Mouse (Mus musculus): ENCODE measurements around the gene Abtb2. TPM values are rescaled to one million over a fixed set of nuclear protein-coding genes. Genes with fewer than 3 reads are reported as not detected.

Gene Abtb2
- 10 to 100 TPM; 23.6 to 25.6 TPM for total RNA-seq (2021)

- peak; percentile 93 for DNase-seq
Observed at GRCm38 (mm10) chr2:103565732-103566422, at the start of gene Abtb2. TSS of gene Abtb2 (plus strand) at chr2:103566310.

GRCm38 (mm10) chr2:103516472-103516871 lies 49.6 kb upstream of the Abtb2 start:
- no peak for DNase-seq

GRCm38 (mm10) chr2:103525596-103525995 lies 40.5 kb upstream of the Abtb2 start:
- no peak for DNase-seq

GRCm38 (mm10) chr2:103547132-103547531 lies 19.0 kb upstream of the Abtb2 start:
- DNase-seq = peak; percentile 80

GRCm38 (mm10) chr2:103550301-103550700 lies 15.8 kb upstream of the Abtb2 start:
- DNase-seq = peak; percentile 15

- DNase-seq = no peak
Observed at GRCm38 (mm10) chr2:103554041-103554440, 12.1 kb upstream of the Abtb2 start.

GRCm38 (mm10) chr2:103556125-103556877 lies 9.8 kb upstream of the Abtb2 start:
- DNase-seq = peak; percentile 43

- DNase-seq = no peak
Observed at GRCm38 (mm10) chr2:103560955-103561354, 5.2 kb upstream of the Abtb2 start.

GRCm38 (mm10) chr2:103564427-103565023 lies 1.6 kb upstream of the Abtb2 start:
- DNase-seq = no peak

GRCm38 (mm10) chr2:103565171-103565591 lies 929 bp upstream of the Abtb2 start:
- DNase-seq = peak; percentile 33

- DNase-seq = no peak
Observed at GRCm38 (mm10) chr2:103566423-103566712, 258 bp downstream of the Abtb2 start.

- DNase-seq = peak; percentile 75
Observed at GRCm38 (mm10) chr2:103566713-103567521, 807 bp downstream of the Abtb2 start.

GRCm38 (mm10) chr2:103568161-103568560 lies 2.1 kb downstream of the Abtb2 start:
- peak; percentile 39 for DNase-seq

GRCm38 (mm10) chr2:103569716-103570115 lies 3.6 kb downstream of the Abtb2 start:
- DNase-seq = no peak

- DNase-seq = no peak
Observed at GRCm38 (mm10) chr2:103572354-103572753, 6.2 kb downstream of the Abtb2 start.

- no peak for DNase-seq
Observed at GRCm38 (mm10) chr2:103576371-103576770, 10.3 kb downstream of the Abtb2 start.

GRCm38 (mm10) chr2:103577752-103578662 lies 11.9 kb downstream of the Abtb2 start:
- peak; percentile 70 for DNase-seq

GRCm38 (mm10) chr2:103578663-103579213 lies 12.6 kb downstream of the Abtb2 start:
- no peak for DNase-seq

GRCm38 (mm10) chr2:103580756-103581155 lies 14.6 kb downstream of the Abtb2 start:
- DNase-seq = peak; percentile 31

- no peak for DNase-seq
Observed at GRCm38 (mm10) chr2:103581369-103581897, 15.3 kb downstream of the Abtb2 start.

- DNase-seq = no peak
Observed at GRCm38 (mm10) chr2:103583316-103583715, 17.2 kb downstream of the Abtb2 start.
